10 mouse cellular contexts compared by ENCODE assay signal in the genomic region with DNA sequence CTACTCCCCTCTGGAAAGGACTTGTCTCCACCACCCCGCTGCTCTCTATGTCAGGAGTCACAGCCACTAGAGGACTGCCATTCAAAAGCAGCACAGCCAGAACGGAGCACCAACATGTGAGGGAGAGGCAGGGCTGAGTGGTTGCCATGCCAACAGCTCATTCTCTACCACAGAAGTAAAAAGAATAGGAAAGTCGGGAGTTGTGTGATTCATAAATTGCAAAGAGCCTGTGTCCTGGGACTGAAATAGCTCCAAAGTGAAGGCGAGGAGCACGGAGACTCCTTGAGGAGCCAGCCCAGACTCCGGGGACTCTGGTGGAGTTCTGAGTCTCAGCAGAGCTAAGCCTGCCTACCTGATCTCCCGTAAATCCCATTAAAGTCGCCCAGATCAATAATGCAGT. TPM values are rescaled to one million over a fixed set of nuclear protein-coding genes. Genes with fewer than 3 reads are reported as not detected.
A peak's percentile ranks its signal among the peaks of the same experiment; 100 is the strongest.
DNase-seq lines count a peak whose midpoint lies in the region; ATAC-seq and TF ChIP-seq lines count a peak whose summit lies in the region.
"Had no signal": no experiment of that assay in that cellular context is flagged by ENCODE, and none has a peak within 500 bp of the region (broad histone marks: within the 10 kb centered on the region; RNA-seq: fewer than 3 reads in every experiment).

No protein-coding gene starts in this region.

- no peak overlapping the region for H3K4me3 ChIP-seq in stomach, embryonic 16.5 days (replicated peaks; ENCODE audit: low read length)
- no peak overlapping the region for H3K4me3 ChIP-seq in stomach, postnatal 0 days (ENCODE audit: low read depth, low read length)
- no peak overlapping the region for H3K4me3 ChIP-seq in hindbrain, embryonic 12.5 days
- no peak overlapping the region for H3K4me3 ChIP-seq in midbrain, embryonic 12.5 days

- no peak for DNase-seq in stomach, postnatal 0 days (ENCODE audit: low spot score)
- no peak for DNase-seq in spleen, adult 12 weeks (ENCODE audit: low spot score)
- no peak for DNase-seq in cerebellum, adult 11 months
- DNase-seq: cerebellum, postnatal 25 days; heart, postnatal 10 days had no signal

- no peaks in the 10 kb centered on the region for H3K9me3 ChIP-seq in stomach, embryonic 16.5 days (replicated peaks; ENCODE audit: control insufficient read depth, low read length)
- H3K9me3 ChIP-seq in stomach, postnatal 0 days (ENCODE audit: control insufficient read depth, low read length) = no peaks in the 10 kb centered on the region
- H3K9me3 ChIP-seq in hindbrain, embryonic 12.5 days (replicated peaks) = no peaks in the 10 kb centered on the region
- no peaks in the 10 kb centered on the region for H3K9me3 ChIP-seq in midbrain, embryonic 12.5 days

- H3K27ac ChIP-seq in stomach, embryonic 16.5 days (ENCODE audit: low read length) = no peak overlapping the region
- no peak overlapping the region for H3K27ac ChIP-seq in stomach, postnatal 0 days (replicated peaks)
- no peak overlapping the region for H3K27ac ChIP-seq in hindbrain, embryonic 12.5 days
- peak overlapping the region; percentile 58 for H3K27ac ChIP-seq in midbrain, embryonic 12.5 days (replicated peaks)

- no peaks in the 10 kb centered on the region for H3K4me1 ChIP-seq in stomach, embryonic 16.5 days (ENCODE audit: control insufficient read depth, insufficient read depth, low read length)
- H3K4me1 ChIP-seq in stomach, postnatal 0 days (replicated peaks; ENCODE audit: control insufficient read depth, insufficient read depth) = no peaks in the 10 kb centered on the region
- H3K4me1 ChIP-seq in hindbrain, embryonic 12.5 days = peaks cover 14% of the 10 kb centered on the region
- peaks cover 15% of the 10 kb centered on the region for H3K4me1 ChIP-seq in midbrain, embryonic 12.5 days

- no peak overlapping the region for H3K9ac ChIP-seq in stomach, embryonic 16.5 days (ENCODE audit: low read length)
- H3K9ac ChIP-seq in stomach, postnatal 0 days (ENCODE audit: low read length) = no peak overlapping the region
- H3K9ac ChIP-seq in hindbrain, embryonic 12.5 days = no peak overlapping the region
- no peak overlapping the region for H3K9ac ChIP-seq in midbrain, embryonic 12.5 days (replicated peaks)

- TF ChIP-seq EP300 in stomach, postnatal 0 days (optimal IDR thresholded peaks at IDR 0.05) = no peak

- ATAC-seq in stomach, embryonic 16.5 days (ENCODE audit: insufficient read depth, low FRiP score) = peak; percentile 37; the same call in 1 of the 2 replicates
- no peak for ATAC-seq in stomach, postnatal 0 days (ENCODE audit: low FRiP score, low TSS enrichment)
- ATAC-seq in hindbrain, embryonic 12.5 days (ENCODE audit: low FRiP score) = peak; percentile 85
- ATAC-seq in midbrain, embryonic 12.5 days (ENCODE audit: low FRiP score, low read depth) = peak; percentile 91
- no peak for ATAC-seq in granulocyte monocyte progenitor cell, adult 5-6 weeks (replicated peaks; ENCODE audit: poor library complexity, severe bottlenecking)
- no peak for ATAC-seq in inflammation-experienced regulatory T-cells, adult 6 months

- H3K27me3 ChIP-seq in stomach, embryonic 16.5 days (ENCODE audit: control insufficient read depth, insufficient read depth, low read length) = no peaks in the 10 kb centered on the region
- no peaks in the 10 kb centered on the region for H3K27me3 ChIP-seq in stomach, postnatal 0 days (ENCODE audit: control insufficient read depth, insufficient read depth, low read length)
- no peaks in the 10 kb centered on the region for H3K27me3 ChIP-seq in hindbrain, embryonic 12.5 days
- H3K27me3 ChIP-seq in midbrain, embryonic 12.5 days = no peaks in the 10 kb centered on the region

- no peaks in the 10 kb centered on the region for H3K36me3 ChIP-seq in stomach, embryonic 16.5 days (ENCODE audit: control insufficient read depth, insufficient read depth, low read length)
- H3K36me3 ChIP-seq in stomach, postnatal 0 days (ENCODE audit: control insufficient read depth, insufficient read depth, low read length) = no peaks in the 10 kb centered on the region
- peaks cover 5% of the 10 kb centered on the region; the same call in 1 of the 2 replicates for H3K36me3 ChIP-seq in hindbrain, embryonic 12.5 days
- no peaks in the 10 kb centered on the region for H3K36me3 ChIP-seq in midbrain, embryonic 12.5 days

- WGBS in stomach, embryonic 16.5 days = 48% methylated on average over 8 of the region's 8 CpGs
- WGBS in stomach, postnatal 0 days = 50% methylated on average over 8 of the region's 8 CpGs
- 34% methylated on average over 8 of the region's 8 CpGs for WGBS in hindbrain, embryonic 12.5 days
- WGBS in midbrain, embryonic 12.5 days = 15% methylated on average over 8 of the region's 8 CpGs

- H3K4me2 ChIP-seq in stomach, embryonic 16.5 days (ENCODE audit: low read depth, low read length) = no peak overlapping the region
- no peak overlapping the region for H3K4me2 ChIP-seq in stomach, postnatal 0 days (replicated peaks; ENCODE audit: low read depth)
- H3K4me2 ChIP-seq in hindbrain, embryonic 12.5 days (replicated peaks) = 0 out of 2 replicates have a peak overlapping the region, but pooled peaks have one; percentile 5
- H3K4me2 ChIP-seq in midbrain, embryonic 12.5 days (replicated peaks) = peak overlapping the region; percentile 24

- no peak for TF ChIP-seq CTCF in stomach, postnatal 0 days (IDR thresholded peaks at IDR 0.05; ENCODE audit: low read depth)

RNA-seq across cellular contexts. Expression of gene Klhl3, which starts 22.7 kb away (rescaled TPM):
- polyA plus RNA-seq in stomach, embryonic 16.5 days (2015; fragmentation: Nextera tagmentation; extraction: Ambion mirVana) = 2.8 and 2.9 TPM in 2 replicates
- polyA plus RNA-seq in stomach, postnatal 0 days (2015; fragmentation: Nextera tagmentation; extraction: Ambion mirVana) = 1.1 and 1.2 TPM in 2 replicates
- polyA plus RNA-seq in hindbrain, embryonic 12.5 days (2016; fragmentation: Nextera tagmentation; extraction: Ambion mirVana) = 5.8 and 6.3 TPM in 2 replicates
- polyA plus RNA-seq in midbrain, embryonic 12.5 days (2016; fragmentation: Nextera tagmentation; extraction: Ambion mirVana) = 4.3 and 4.4 TPM in 2 replicates
- 7.4 and 7.8 TPM in 2 replicates for total RNA-seq in granulocyte monocyte progenitor cell, adult 5-6 weeks (2014; fragmentation: Nextera tagmentation)
- total RNA-seq in granulocyte monocyte progenitor cell, adult 5-6 weeks (2017) = 4.1 and 4.9 TPM in 2 replicates
- polyA plus RNA-seq in inflammation-experienced regulatory T-cells, adult 6 months (2017; shearing (Covaris generic)) = 10 to 100 TPM in 2 of 3 experiments, 1 to 10 TPM in 1; 4.3 to 14.9 (median 14.6) TPM

RNA-seq across cellular contexts. Expression of gene Hnrnpa0, which starts 37.7 kb away (rescaled TPM):
- polyA plus RNA-seq in stomach, embryonic 16.5 days (2015; fragmentation: Nextera tagmentation; extraction: Ambion mirVana) = 20.2 and 21.7 TPM in 2 replicates
- 21.1 and 24.6 TPM in 2 replicates for polyA plus RNA-seq in stomach, postnatal 0 days (2015; fragmentation: Nextera tagmentation; extraction: Ambion mirVana)
- polyA plus RNA-seq in hindbrain, embryonic 12.5 days (2016; fragmentation: Nextera tagmentation; extraction: Ambion mirVana) = 55.5 and 57.3 TPM in 2 replicates
- 56.5 and 64.8 TPM in 2 replicates for polyA plus RNA-seq in midbrain, embryonic 12.5 days (2016; fragmentation: Nextera tagmentation; extraction: Ambion mirVana)
- 112 and 130 TPM in 2 replicates for total RNA-seq in granulocyte monocyte progenitor cell, adult 5-6 weeks (2014; fragmentation: Nextera tagmentation)
- 77.9 and 83.8 TPM in 2 replicates for total RNA-seq in granulocyte monocyte progenitor cell, adult 5-6 weeks (2017)
- polyA plus RNA-seq in inflammation-experienced regulatory T-cells, adult 6 months (2017; shearing (Covaris generic)) = 10 to 100 TPM; 20.9 to 25.6 (median 24.0) TPM

Comparison
In these comparisons a context has a peak if more than half of its experiments do, and no peak if none do; other contexts are left out.
1. ATAC-seq: peak in stomach, embryonic 16.5 days (single experiment), hindbrain, embryonic 12.5 days (single experiment) and midbrain, embryonic 12.5 days (single experiment); none in stomach, postnatal 0 days (single experiment), granulocyte monocyte progenitor cell, adult 5-6 weeks (single experiment) and inflammation-experienced regulatory T-cells, adult 6 months (single experiment).
2. H3K4me2 ChIP-seq: peak in hindbrain, embryonic 12.5 days (single experiment) and midbrain, embryonic 12.5 days (single experiment); none in stomach, embryonic 16.5 days (single experiment) and stomach, postnatal 0 days (single experiment).